Mouse (Mus musculus) mature B cell (primary cell): ENCODE results near the gene Cebpg.

ENCODE experiments used
- in situ Hi-C: fragments of 300-500 bp; cut with MboI; formaldehyde crosslinking; loops from 2 replicates; pipeline ENCODE4 v1.14.3; 2019

Cebpg gene

GRCm38 (mm10) chr7:35054286-35054685, 2.1 kb downstream of the Cebpg start:
- in situ Hi-C loops = no loop called here

GRCm38 (mm10) chr7:35053161-35053560, 3.2 kb downstream of the Cebpg start:
- in situ Hi-C loops = no loop called here

- in situ Hi-C loops = no loop called here
These were observed 5.8 kb downstream of the Cebpg start for GRCm38 (mm10) chr7:35050540-35050939.

DNA sequence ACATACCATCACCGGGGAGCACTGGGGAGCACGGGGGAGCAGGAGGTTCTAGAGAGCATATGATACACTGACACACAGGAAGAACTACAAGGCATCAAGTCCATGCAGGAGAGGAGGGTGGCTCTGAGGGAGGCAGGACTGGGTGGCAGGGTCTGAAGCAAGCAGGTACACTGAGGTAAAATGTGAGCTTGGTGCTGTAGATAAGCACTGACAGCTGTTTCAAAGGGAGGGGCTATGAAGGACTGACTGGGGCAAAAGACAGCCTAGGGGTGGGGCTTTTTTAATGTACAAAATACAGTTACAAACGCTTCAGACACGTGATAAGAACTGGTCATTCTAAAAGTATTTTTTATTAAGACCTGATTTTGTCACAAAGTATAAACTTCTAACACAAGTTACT, 10.3 kb downstream of the Cebpg start:
- in situ Hi-C loops = no loop called here

DNA sequence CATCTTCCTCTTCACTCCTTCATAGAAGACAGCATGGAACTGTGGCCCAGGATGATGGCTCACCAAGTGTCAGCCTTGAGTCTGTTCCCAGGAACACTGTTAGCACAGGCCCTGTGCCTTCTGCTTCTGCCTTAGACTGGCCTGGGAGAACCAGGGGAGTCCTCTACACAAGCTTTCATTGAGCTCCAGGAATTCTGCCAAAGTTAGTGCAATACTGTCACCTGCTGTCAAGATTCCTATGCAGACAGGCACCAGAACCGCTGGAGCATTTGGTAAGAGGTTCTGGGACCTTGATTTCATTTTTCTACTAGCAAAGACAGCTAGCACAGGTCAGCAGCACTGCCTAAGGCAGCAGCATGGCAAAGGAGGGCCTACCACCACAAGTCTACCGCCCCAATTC, 11.7 kb downstream of the Cebpg start:
- in situ Hi-C loops = no loop called here

- in situ Hi-C loops = no loop called here
These were observed 13.0 kb downstream of the Cebpg start for GRCm38 (mm10) chr7:35043266-35043817.

GRCm38 (mm10) chr7:35042759-35043217, 13.6 kb downstream of the Cebpg start:
- in situ Hi-C loops = no loop called here

GRCm38 (mm10) chr7:35042209-35042554, 14.2 kb downstream of the Cebpg start:
- in situ Hi-C loops = no loop called here

DNA sequence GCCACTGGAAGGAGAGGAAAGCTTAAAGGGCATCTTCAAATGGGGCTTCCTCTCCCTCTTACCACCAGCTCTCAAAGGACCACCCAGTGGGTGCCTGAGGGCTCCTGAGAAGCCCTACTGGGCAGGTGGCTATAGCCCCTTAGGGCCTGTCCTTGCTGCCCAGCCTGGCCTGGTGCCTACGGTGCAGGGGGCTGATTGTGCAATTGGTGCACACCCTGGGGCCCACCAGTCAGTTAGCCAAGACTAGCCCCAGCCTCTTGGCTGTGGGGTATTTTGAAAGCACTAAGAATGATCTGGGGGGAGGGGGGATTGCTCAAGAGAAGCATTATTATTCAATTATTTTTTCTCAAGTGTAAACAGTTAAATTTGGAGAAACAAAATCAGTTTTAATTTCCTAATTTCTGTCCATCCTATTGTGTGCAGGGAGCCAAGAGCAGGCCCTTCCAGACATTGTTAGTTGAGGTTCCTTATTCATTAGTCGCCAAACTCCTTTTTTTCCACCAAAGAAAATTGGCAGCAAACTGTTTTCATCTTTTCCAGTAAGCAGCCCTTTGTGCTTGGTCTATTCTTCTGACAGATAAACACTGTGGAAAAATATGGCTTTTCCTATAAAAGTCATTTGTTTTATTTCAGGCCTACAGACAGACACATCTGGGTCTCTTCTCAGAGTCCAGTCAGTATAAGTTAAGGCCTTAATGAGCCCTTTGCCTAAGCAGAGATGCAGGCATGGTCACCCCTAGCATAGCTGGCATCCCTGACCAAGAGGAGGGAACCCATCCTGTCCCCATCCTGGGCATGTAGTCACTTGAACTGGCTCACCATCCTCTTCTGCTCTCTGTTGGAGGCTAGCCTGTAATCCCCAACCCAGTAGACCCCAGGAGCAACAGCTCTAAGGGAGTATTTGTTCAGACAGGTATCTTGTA, 14.8 kb downstream of the Cebpg start:
- in situ Hi-C loops = no loop called here

DNA sequence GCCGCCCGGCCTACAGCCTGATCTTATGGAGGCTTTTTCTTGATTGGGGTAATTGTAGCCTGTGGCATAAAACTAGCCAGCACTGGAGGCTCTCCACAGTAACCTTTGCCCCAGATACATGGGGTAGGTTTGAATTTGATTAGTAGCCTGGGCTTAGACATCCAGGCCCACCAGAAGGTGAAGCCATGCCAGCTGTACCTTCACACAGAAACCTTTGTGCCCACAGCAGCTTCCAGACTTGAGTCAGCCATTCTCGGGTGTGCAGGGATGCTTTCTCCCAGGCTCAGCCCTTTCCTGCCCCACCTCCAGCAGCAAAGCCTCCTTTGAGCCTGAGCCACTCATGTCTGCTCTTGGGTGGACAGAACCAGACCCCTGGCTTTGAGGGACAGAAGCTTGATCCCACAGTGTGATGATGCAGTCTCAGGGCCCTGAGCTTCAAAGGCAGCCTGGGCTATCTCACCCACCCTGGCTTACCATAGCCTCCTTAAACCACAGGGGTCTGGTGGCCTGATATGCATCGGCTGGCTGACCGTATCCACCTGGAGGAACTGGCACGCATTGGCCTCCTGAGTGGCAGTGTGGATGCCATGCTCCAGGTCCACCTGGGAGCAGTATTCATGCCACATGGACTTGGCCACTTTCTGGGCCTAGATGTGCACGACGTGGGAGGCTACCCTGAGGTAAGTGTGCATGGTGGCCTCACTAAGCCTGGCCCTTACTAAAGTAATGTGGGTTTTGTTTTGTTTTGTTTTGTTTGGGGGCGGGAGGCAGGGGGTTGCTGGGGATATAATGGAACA, 16.0 kb downstream of the Cebpg start:
- in situ Hi-C loops = no loop called here

DNA sequence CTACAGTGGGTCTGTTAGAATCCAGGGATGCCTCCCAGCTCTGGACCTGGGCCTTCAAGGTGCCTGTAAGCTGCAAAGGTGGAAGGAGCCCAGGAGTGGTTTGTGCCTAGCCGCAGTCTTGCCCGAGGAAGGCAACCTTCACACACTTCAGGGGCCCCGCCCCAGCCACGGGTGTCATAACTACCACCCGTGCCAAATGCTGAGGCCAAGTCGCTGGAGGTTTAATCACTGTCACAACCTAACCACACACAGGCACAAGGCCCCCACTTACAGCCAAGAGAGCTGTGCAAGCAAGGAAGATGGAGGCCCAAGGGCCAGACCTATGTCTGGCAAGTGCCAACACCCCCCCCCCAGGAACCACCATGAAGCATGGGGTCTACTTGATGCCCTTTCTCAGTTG, 19.0 kb downstream of the Cebpg start:
- in situ Hi-C loops = loop anchor here (10.0 kb wide), 1 partner anchor 137 kb away; no protein-coding TSS in a partner anchor

DNA sequence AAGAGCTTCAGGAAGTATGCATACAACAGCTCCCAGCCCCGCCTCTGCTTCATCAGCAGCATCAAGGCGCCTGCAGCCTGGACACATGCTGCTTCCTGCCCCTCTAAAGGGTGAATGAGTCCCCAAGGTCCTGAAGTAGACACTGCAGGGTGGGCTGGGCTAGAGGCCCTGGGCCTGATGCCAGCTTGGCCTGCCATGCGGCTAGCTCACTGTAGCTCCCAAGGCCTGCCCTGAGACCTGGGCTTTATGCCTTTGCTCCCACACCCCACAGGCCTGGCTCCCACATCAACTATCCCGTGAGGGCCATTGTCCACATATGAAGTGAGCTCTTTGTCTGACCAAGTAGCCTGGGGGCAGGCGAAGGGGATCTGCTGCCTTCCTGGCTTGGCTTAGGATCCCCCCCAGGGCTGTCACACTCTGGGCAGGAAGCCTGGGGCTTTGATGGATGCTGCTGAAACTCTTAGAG, 20.1 kb downstream of the Cebpg start:
- in situ Hi-C loops = loop anchor here (10.0 kb wide), 1 partner anchor 139 kb away; no protein-coding TSS in a partner anchor

GRCm38 (mm10) chr7:35035565-35035964, 20.8 kb downstream of the Cebpg start:
- in situ Hi-C loops = loop anchor here (10.0 kb wide), 1 partner anchor 139 kb away; no protein-coding TSS in a partner anchor

DNA sequence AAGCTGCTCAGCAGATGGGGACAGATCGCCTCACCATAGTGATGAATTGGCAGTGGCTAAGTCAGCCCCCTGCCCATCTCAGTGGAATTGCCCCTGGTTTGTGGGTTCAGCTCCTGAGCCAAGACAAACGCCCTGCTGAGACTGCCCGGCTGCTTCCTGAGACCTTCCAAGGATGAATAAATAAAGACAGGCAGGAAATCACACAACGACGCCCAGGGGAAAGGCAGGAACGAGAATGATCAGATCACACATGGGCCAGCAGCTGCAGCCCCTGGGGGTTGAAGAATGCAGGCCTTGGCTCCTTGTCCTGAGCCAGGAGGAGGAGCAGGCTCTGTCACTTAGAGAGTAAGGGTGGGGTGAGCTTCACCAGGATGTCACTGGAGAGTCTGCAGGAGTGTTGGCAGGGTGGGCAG, 21.2 kb downstream of the Cebpg start:
- in situ Hi-C loops = loop anchor here (10.0 kb wide), 1 partner anchor 140 kb away; no protein-coding TSS in a partner anchor

GRCm38 (mm10) chr7:35030567-35030966, 25.8 kb downstream of the Cebpg start:
- in situ Hi-C loops = loop anchor here (10.0 kb wide), 1 partner anchor 144 kb away; no protein-coding TSS in a partner anchor

DNA sequence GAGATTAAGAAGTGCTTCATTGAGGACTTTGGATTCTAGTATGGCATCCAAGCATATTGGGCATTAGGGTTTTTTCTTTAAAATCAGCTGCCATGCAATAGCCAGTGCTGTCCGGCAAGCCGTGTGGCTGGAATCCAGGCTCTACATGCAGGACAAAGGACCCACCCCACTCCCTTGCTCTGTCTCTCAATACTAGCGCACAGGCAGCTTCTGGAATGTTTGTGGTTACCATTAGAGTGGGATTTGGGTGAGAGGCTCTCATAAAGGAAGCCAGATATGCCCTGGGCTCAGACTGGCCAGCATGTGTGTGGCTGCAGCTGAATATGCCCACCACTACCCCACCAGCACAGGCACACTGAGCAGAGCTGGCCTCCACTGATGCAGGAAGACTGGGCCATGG, 26.7 kb downstream of the Cebpg start:
- in situ Hi-C loops = loop anchor here (10.0 kb wide), 1 partner anchor 145 kb away; no protein-coding TSS in a partner anchor

- in situ Hi-C loops = no loop called here
These were observed 27.1 kb downstream of the Cebpg start for GRCm38 (mm10) chr7:35029228-35029627.

DNA sequence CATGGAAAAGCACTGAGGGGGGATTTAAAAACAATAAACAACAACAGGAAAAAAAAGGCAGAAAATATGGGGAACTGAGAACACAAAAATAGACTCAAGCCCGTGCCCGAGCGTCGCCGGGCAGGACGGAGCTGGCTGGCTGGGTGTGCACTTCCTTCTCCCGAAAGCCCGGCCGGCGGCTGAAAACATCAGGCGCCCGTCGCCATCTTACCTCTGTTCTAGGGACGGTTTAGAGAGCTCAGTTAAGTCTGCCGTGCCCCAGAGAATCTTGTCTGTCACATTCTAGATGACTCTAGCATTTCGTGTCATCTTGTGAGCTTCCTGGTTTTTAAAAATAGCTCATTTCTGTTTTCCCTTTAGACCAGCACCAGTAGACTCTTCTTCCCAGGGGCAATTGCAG, 27.8 kb downstream of the Cebpg start:
- in situ Hi-C loops = no loop called here

DNA sequence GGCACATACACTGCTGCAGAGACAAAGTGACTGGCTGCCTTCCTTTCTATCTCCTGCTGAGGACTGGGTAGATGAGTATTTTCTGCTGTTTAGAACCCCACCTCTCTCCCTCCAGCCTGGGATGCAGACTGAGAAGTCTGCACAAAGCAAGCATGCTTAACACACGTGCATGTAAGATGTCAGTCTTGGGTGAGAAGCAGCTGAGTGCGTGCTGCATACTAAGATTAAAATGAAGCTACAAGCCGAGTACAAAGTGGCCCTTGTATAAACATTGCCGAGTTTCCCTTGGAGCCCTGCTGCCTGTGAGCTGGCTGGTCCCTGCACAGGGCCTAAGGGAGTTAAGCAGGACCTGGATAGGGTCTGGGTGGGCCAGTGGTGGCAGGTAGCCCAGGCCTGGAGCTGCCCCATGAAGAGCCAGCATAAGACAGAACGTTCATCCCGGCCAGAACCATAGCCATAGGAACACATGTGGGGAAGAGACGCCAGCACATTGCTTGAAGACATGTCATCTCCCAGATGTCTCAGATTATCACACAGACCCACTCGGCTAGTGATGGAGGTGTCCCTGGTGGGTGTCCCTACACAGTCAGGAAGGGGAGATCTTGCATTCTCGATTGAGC, 28.5 kb downstream of the Cebpg start:
- in situ Hi-C loops = no loop called here

- in situ Hi-C loops = no loop called here
These were observed 29.5 kb downstream of the Cebpg start for GRCm38 (mm10) chr7:35026838-35027291.

- in situ Hi-C loops = no loop called here
These were observed 30.1 kb downstream of the Cebpg start for GRCm38 (mm10) chr7:35026276-35026630.
